Mouse (Mus musculus) ovary, adult 18-20 months (tissue): ENCODE data around the gene Rbms3.

ENCODE experiments used
- DNase-seq: peaks from one replicate; pipeline ENCODE4 v3.0.0; 2022; ENCODE audit warnings: low spot score, mixed read lengths

Gene Rbms3

DNA sequence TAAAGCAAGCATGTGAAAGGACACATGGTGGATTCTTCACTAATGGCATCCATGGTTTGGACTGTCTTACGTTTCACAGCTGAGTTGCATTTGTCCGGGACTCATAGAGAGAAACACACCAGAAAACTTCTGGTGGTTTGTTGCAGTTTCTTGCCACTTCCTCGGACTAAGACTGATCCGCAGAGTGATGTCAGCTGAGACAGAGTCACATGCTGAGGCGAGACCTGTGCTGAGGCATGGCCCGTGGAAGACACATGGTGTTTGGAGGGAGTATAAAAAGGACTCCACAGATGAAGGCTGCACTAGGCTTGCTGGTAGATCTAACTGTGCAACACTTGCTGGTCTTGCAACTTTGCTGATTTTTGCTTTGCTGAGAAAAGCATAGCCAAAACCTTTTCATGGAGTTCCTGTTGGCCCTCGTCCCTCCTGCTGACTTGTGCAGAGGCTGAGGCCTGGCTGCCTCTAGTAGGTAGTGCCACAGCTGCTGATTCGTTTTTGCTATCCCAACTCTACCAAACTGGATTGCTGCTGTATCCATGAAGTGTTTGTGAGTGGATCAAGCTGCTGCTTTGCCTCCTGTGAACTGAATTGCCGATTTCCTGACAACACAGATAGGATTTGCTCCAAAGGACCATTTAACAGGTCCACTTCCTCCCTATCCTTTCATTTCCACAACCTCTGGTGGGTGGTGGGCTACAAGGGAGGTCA, 742.6 kb downstream of the Rbms3 start:
- DNase-seq: no peak

DNA sequence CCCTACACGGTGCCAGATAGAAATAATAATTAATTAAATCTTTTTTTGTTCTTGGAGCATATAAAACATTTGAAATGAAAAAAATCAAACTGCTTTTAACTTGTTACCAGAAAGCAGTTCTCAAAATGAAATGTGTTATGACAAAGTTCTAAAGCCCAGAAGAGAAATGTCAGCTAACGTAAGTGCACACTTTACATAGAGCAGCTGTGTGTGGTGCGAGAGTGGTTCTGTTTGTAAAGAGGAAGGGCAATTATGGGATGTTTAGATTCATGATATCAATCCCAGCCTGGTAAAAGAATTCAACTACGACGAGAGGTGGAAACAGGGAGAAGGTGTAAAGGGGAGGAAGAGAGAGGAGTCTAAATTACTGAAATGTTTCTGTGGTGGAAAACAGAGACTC, 744.1 kb downstream of the Rbms3 start:
- no peak for DNase-seq

DNA sequence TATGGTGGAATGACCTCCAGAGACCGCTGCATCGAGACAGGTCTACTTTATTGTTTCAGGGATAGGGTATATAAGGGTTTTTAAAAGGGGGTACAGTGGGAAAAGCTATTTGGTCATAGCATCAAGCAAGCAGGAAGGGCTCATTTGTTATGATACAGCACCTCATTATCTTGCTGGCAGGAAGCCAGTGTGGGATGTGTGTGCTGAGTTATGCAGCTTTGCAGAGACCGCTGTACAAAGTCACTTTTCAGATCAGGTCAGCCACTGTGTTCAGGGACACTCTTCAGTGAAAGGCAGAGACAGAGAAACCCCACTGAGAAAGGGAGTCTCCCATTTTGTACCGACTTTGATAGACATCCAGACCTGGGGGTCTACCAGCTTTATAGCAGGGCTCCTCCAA, 749.2 kb downstream of the Rbms3 start:
- peak; percentile 4 for DNase-seq

DNA sequence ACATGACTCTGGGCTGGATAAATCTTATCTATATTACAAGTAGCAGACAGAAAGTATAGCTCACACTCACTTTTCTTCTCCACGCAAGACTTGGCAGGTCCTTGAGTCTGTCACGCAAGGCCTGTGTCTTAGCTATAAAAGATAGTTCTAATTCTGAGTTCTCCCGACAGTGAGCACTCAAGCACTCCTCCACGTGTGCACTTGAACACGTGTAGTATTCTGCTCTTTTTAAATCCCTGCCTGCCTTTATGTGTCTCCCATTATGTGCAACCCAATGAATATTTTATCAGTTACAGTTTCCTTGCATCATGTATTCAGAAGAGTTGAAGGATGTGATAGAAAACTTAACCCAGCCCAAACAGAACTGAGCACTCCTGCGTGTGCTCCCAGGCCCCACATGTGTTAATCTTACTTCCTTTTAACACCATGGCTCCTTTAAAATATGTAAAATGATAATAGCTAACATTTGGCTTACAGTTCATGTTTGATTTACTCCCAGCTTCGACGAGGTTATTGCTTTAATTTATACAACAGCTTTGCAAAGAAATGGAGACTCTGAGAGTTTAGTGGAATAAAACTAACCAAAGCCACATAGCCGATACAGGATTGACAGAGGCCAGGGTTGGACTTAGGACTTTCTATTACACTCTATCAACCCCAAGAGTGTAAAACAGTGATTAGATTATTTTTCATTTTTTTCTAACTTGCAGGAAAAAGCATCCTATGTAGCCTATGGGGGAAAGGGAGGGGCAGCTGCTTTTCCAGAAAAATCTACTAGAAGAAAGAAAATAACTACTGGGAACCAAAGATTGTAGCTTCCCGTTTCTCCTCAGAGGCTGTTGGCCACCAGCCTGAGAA, 749.9 kb downstream of the Rbms3 start:
- no peak for DNase-seq

DNA sequence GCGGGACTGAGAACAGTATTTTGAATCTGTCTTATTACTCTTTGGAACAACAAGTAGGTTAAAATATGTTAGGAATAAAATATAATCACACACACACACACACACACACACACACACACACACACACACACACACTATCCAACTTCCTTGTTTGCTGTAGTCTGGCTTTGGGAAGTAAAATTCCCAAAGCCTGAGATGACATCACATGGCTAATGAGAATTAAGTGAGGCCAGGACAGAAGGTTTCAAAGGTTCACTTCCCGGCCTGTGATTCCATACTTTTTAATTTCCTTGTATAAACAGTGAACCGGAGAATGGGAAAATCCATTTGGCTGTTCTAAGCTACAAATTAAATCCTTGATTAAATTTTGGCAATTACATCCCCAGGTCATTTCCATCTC, 752.9 kb downstream of the Rbms3 start:
- no peak for DNase-seq

GRCm38 (mm10) chr9:116873976-116874320, 755.8 kb downstream of the Rbms3 start:
- DNase-seq: no peak

GRCm38 (mm10) chr9:116873033-116873975, 756.4 kb downstream of the Rbms3 start:
- DNase-seq: peak; percentile 51

DNA sequence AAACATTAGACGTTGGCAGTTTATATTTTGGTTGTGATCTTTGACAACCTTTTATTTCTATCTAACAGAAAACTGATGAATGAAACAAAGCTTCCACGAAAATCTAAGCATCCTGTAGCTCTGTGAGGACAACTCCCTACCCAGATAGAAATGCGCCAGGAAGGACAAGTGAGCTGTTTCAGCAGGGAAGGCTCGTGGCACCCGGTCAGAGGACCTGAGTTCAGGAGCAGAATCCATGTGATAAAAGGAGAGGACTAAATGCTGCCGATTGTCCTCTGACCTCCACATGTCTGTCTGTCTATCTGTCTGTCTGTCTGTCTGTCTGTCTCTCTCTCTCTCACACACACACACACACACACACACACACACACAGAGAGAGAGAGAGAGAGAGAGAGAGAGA, 757.4 kb downstream of the Rbms3 start:
- DNase-seq: no peak

- DNase-seq: no peak
Observed at GRCm38 (mm10) chr9:116871576-116871975, 758.1 kb downstream of the Rbms3 start.

DNA sequence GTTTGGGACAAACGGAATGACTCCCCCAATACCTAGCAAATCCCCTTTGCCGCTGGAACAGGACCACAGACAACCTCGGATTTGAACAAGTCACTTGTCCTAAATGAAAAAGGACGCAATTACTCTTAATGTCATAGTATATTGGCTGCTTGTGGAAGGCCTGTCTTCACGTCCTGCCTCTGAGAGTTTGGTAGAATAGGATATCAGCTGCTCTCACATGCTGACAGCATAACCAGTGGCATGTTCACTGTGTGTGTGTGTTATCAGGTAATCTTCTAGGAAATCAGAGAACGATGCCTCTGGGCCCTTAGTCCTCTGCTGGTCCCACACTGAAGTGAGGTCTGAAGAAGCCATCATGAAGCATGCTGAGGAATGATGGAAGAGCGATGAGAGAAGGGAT, 763.7 kb downstream of the Rbms3 start:
- no peak for DNase-seq

DNA sequence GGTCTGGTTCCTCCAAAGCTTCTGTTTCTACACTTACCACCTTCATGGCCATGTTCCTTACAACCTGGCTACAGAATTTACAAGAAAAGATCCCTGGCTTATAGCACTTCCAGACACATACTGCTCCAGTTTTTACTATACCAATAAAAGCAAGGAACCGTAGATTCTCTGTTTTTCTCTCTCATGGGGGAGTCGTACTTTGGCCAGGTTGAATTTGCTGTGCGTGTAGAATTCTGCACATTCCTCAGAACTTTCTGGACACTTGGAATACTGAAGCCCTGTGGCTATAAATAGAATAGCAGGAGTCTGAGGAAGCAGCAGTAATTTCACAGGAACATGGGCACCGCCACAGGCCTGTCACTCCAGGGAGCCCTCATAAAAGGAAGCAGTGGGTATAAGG, 766.1 kb downstream of the Rbms3 start:
- DNase-seq: no peak

DNA sequence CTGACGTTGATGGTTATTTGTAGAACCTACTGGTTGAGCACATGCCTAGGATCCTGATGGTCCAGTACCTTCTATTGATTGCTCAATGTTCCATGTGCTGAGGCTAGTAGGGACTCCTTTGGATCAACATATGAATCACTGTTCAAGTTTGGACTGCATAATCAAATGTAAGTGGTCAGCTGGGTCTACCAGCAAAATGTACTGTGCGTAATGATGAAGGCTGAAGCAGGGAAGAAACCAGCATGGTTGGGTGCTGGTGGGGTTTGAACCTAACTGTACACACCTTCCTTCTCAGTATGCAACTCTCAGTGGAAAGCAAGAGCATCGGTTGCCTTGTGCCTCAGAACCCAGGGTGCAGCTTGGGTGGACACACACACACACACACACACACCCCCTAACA, 767.4 kb downstream of the Rbms3 start:
- DNase-seq: no peak

DNA sequence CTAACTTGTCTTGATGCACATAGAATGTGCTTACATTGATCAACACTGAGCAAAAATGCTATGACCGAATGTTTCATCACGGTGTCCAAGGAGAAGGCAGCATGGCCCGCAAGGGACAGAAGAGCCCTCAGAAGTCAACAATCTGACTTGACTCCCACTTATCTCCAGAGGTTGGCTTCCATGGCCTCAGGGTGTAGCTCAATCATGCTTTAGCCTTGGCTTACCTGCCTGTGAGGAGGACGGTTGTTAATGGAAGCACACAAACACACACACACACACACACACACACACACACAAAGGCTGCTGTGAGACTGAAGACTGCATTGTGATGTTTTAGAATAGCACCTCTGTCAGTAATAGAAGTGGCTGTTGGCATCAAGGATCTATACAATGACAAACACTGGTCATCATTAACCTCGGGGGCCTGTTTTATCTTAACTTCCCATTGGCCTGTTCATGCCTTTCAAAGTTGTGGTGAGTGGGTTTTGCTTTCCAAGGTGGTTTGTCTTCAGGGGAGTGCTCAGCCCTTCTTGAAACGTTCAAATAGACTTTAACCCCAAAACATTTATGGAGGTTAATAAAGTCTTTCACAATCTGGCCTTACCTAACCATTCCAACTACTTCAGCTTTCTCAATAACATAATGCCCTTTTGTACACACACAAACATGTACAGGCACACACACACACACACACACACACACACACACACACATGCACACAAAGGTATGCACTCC, 771.7 kb downstream of the Rbms3 start:
- DNase-seq: no peak

- DNase-seq: no peak
Observed at GRCm38 (mm10) chr9:116857151-116857550, 772.6 kb downstream of the Rbms3 start.

DNA sequence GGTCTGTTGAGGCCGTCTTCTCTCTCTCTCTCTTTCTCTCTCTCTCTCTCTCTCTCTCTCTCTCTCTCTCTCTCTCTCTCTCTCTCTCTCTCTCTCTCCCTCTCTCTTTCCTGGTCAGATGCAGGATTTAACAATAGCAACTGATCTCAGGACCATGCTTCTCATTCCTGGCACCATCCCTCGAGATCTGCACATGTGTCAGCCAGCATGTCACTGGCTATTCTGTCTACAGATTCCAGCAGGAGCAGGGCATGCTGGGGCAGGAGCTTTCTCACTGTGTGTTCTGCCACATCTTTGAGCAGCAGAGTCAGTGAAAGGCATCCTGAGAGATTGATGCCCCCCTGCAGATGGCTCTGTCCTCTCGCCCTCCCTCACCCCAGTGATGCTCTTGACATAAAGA, 774.0 kb downstream of the Rbms3 start:
- DNase-seq: no peak

DNA sequence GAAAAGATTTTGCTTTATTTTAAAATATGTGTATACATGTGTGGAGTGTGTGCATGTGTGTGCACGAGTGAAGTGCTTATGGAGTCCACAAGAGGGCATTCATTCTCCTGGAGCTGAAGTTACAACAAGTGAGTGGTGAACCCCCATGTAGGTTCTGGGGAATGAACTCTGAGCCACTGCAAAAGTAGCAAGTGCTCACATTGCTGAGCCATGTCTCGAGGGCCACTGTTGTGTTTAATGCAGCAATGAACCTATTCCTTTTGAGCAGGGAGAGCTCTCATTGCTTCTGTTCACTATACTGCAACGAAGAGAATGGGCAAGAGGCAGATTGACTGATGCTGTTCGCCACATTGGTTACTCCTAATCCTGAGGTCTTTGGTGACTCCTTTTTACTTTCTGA, 780.8 kb downstream of the Rbms3 start:
- no peak for DNase-seq

DNA sequence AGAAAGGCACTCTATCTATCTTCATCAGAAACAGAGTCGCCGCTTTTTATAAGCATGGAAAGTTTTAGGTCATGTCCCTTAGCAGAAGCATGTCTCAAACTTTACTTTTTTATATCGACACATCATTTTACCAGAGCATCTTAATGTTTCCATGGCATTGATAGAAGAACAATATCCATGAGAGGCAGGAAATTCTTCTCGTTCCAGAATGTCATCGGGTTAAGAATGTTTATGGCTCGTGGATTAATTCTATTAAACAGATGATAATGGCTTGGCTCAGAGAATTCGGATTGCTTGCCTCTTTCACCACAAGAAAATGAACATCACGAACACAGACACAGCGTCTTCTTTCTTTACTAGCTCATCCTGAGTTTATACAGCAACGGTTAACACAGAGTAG, 781.5 kb downstream of the Rbms3 start:
- DNase-seq: no peak

GRCm38 (mm10) chr9:116847241-116848135, 782.2 kb downstream of the Rbms3 start:
- peak; percentile 71 for DNase-seq

DNA sequence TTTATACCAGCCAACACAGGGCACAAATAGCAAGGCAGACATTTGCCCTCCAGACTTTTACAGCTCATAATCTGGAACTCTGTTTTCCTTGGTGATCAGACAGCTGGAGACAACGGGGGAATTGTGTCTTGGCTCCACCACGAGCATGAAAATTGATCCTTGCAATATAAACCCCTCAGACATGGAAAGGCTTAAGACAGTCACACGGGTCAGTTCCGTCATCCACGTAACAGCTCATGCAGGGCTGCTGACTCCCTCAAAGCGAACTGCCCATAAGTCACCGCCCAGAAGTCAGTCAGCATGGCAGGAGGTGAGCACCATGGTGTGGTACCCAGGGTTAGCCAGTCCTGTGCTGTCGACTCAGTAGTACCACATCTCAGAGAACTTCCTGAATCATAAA, 794.8 kb downstream of the Rbms3 start:
- DNase-seq: no peak

DNA sequence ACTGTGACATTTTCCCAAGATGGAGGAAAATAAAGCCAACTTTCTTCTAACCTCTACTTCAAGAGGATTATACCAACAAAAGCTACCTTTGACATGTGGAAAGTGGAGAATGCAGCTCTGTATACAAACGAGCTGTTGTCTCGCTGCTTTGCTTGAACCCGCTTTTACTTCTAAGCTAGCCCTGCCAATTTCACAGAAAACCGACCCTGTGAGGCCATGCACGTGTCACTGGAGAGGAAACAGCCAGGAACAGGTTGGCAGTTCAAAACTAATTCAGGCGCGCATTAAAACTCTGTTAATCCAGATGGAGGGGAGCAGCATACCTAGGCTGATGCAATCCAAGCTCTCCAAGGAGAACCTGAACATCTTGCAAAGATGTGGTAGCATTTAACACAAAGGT, 796.0 kb downstream of the Rbms3 start:
- DNase-seq: no peak

GRCm38 (mm10) chr9:116832822-116833221, 796.9 kb downstream of the Rbms3 start:
- no peak for DNase-seq
